Comparison of ENCODE assay signal across 27 mouse cellular contexts in the genomic region with DNA sequence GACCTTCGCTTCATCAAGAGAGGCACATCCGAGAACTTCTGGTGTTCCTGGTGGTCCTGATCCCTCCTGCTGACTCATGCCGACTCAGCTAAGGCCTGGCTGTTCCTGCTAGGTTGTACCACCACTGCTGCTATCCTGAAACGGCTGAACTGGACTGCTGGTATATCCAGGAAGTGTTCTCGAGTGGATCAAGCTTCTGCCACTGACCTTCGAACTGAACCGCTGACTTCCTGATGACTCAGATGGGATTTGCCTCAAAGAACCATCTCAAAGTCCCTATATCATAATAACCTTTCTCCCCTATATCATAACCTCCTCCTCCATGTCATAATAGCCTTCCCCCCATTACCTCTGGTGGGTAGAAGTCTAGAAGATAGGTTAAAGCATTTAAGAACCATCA.
DNase-seq lines count a peak whose midpoint lies in the region; ATAC-seq lines count a peak whose summit lies in the region.
"Had no signal": no experiment of that assay in that cellular context is flagged by ENCODE, and none has a peak within 500 bp of the region (broad histone marks: within the 10 kb centered on the region; RNA-seq: fewer than 3 reads in every experiment).

No protein-coding gene starts in this region.

- H3K4me3 ChIP-seq in intestine, embryonic 16.5 days (ENCODE audit: low read length) = no peak overlapping the region
- H3K4me3 ChIP-seq in hindbrain, embryonic 10.5 days = no peak overlapping the region
- no peak overlapping the region for H3K4me3 ChIP-seq in midbrain, embryonic 16.5 days (ENCODE audit: low read depth, low read length)
- H3K4me3 ChIP-seq: embryonic facial prominence, embryonic 13.5 days; embryonic facial prominence, embryonic 15.5 days; erythroblast, embryonic 14.5 days; forebrain, embryonic 10.5 days; forebrain, embryonic 12.5 days had no signal

- ATAC-seq in intestine, embryonic 16.5 days = peak; percentile 72
- ATAC-seq in cerebellum, adult (ENCODE audit: insufficient number of reproducible peaks, low FRiP score, low TSS enrichment) = no peak
- no peak for ATAC-seq in midbrain, embryonic 16.5 days
- ATAC-seq: activated CD4-positive, CD25-positive, alpha-beta regulatory T cell, adult 4 months; forebrain, embryonic 14.5 days; forebrain, embryonic 16.5 days; Patski had no signal

- H3K36me3 ChIP-seq in intestine, embryonic 16.5 days (ENCODE audit: control insufficient read depth, insufficient read depth, low read length) = no peaks in the 10 kb centered on the region
- no peaks in the 10 kb centered on the region for H3K36me3 ChIP-seq in hindbrain, embryonic 10.5 days
- no peaks in the 10 kb centered on the region for H3K36me3 ChIP-seq in midbrain, embryonic 16.5 days (ENCODE audit: control insufficient read depth, insufficient read depth, low read length)
- H3K36me3 ChIP-seq: embryonic facial prominence, embryonic 13.5 days; embryonic facial prominence, embryonic 15.5 days; forebrain, embryonic 10.5 days; forebrain, embryonic 12.5 days; G1E had no signal

- DNase-seq in 416B (ENCODE audit: low read depth) = peak; percentile 29
- peak; percentile 18 for DNase-seq in large intestine, adult 2 months (ENCODE audit: low read depth, low spot score)
- no peak for DNase-seq in hindbrain, embryonic 10.5 days (ENCODE audit: low spot score)
- DNase-seq: adrenal gland, adult 8-10 months; adrenal gland, postnatal 14 days; adrenal gland, postnatal 36 days; cerebellum, adult 11 months; cerebellum, adult 18-20 months; cerebellum, adult 8-10 months; cerebellum, adult 9-11 months; cerebellum, postnatal 14 days; cerebellum, postnatal 36 days; embryo, embryonic 11 days had no signal

- H3K4me1 ChIP-seq in intestine, embryonic 16.5 days (ENCODE audit: control insufficient read depth, insufficient read depth, low read length) = no peaks in the 10 kb centered on the region
- no peaks in the 10 kb centered on the region for H3K4me1 ChIP-seq in hindbrain, embryonic 10.5 days (replicated peaks)
- no peaks in the 10 kb centered on the region for H3K4me1 ChIP-seq in midbrain, embryonic 16.5 days (ENCODE audit: control insufficient read depth, insufficient read depth, low read length)
- H3K4me1 ChIP-seq: embryonic facial prominence, embryonic 13.5 days; embryonic facial prominence, embryonic 15.5 days; forebrain, embryonic 10.5 days; forebrain, embryonic 12.5 days had no signal

- H3K27me3 ChIP-seq in intestine, embryonic 16.5 days (replicated peaks; ENCODE audit: control insufficient read depth, insufficient read depth, low read length) = no peaks in the 10 kb centered on the region
- H3K27me3 ChIP-seq in hindbrain, embryonic 10.5 days (ENCODE audit: insufficient read depth, poor library complexity, severe bottlenecking) = no peaks in the 10 kb centered on the region
- H3K27me3 ChIP-seq in midbrain, embryonic 16.5 days (ENCODE audit: control insufficient read depth, insufficient read depth, low read depth, low read length) = no peaks in the 10 kb centered on the region
- H3K27me3 ChIP-seq: CH12.LX; embryonic facial prominence, embryonic 13.5 days; embryonic facial prominence, embryonic 15.5 days; forebrain, embryonic 12.5 days; Patski had no signal

- no peaks in the 10 kb centered on the region for H3K9me3 ChIP-seq in intestine, embryonic 16.5 days (ENCODE audit: control insufficient read depth, low read length)
- H3K9me3 ChIP-seq in hindbrain, embryonic 10.5 days = no peaks in the 10 kb centered on the region
- no peaks in the 10 kb centered on the region for H3K9me3 ChIP-seq in midbrain, embryonic 16.5 days (replicated peaks; ENCODE audit: control insufficient read depth, low read length, poor library complexity, severe bottlenecking)
- H3K9me3 ChIP-seq: embryonic facial prominence, embryonic 13.5 days; embryonic facial prominence, embryonic 15.5 days; forebrain, embryonic 10.5 days; forebrain, embryonic 12.5 days had no signal

- 79% methylated on average over 7 of the region's 7 CpGs for WGBS in intestine, embryonic 16.5 days
- WGBS in large intestine, adult 2 months = 58% methylated on average over 7 of the region's 7 CpGs
- WGBS in hindbrain, embryonic 10.5 days = 89% methylated on average over 7 of the region's 7 CpGs
- 88% methylated on average over 7 of the region's 7 CpGs for WGBS in midbrain, embryonic 16.5 days

- H3K27ac ChIP-seq in intestine, embryonic 16.5 days (ENCODE audit: low read length) = no peak overlapping the region
- H3K27ac ChIP-seq in hindbrain, embryonic 10.5 days = no peak overlapping the region
- no peak overlapping the region for H3K27ac ChIP-seq in midbrain, embryonic 16.5 days (ENCODE audit: low read length)
- H3K27ac ChIP-seq: embryonic facial prominence, embryonic 13.5 days; embryonic facial prominence, embryonic 15.5 days; forebrain, embryonic 10.5 days; forebrain, embryonic 12.5 days had no signal

- no peak overlapping the region for H3K9ac ChIP-seq in intestine, embryonic 16.5 days (ENCODE audit: low read depth, low read length)
- H3K9ac ChIP-seq in midbrain, embryonic 16.5 days (ENCODE audit: low read depth, low read length) = no peak overlapping the region
- H3K9ac ChIP-seq: embryonic facial prominence, embryonic 13.5 days; embryonic facial prominence, embryonic 15.5 days; forebrain, embryonic 12.5 days had no signal

- H3K4me2 ChIP-seq in intestine, embryonic 16.5 days (ENCODE audit: low read depth, low read length) = no peak overlapping the region
- H3K4me2 ChIP-seq in midbrain, embryonic 16.5 days (ENCODE audit: low read length) = no peak overlapping the region
- H3K4me2 ChIP-seq: embryonic facial prominence, embryonic 13.5 days; embryonic facial prominence, embryonic 15.5 days; forebrain, embryonic 12.5 days had no signal
